ENCODE assay signal across 16 mouse cellular contexts in genomic region chr2:46187265-46187888, GRCm38 (mm10).
DNase-seq lines count a peak whose midpoint lies in the region; ATAC-seq and TF ChIP-seq lines count a peak whose summit lies in the region.
"Had no signal": no experiment of that assay in that cellular context is flagged by ENCODE, and none has a peak within 500 bp of the region (broad histone marks: within the 10 kb centered on the region; RNA-seq: fewer than 3 reads in every experiment).

No protein-coding gene starts in this region.

- ATAC-seq in intestine, embryonic 14.5 days (replicated peaks; ENCODE audit: low FRiP score, low TSS enrichment, low read depth): peak; percentile 62; the same call in 1 of the 2 replicates
- ATAC-seq in intestine, postnatal 0 days: no peak
- ATAC-seq in embryonic facial prominence, embryonic 13.5 days (ENCODE audit: insufficient number of reproducible peaks, insufficient read depth, low FRiP score, low TSS enrichment, low read depth): 0 out of 2 replicates have a peak, but pooled peaks have one; percentile 43
- ATAC-seq in stomach, embryonic 16.5 days (ENCODE audit: insufficient read depth, low FRiP score): peak; percentile 66; the same call in 1 of the 2 replicates
- ATAC-seq: forebrain, postnatal 0 days had no signal

- no peaks in the 10 kb centered on the region for H3K36me3 ChIP-seq in intestine, embryonic 14.5 days (ENCODE audit: control insufficient read depth, insufficient read depth, low read length)
- H3K36me3 ChIP-seq in intestine, postnatal 0 days (ENCODE audit: control insufficient read depth, insufficient read depth): no peaks in the 10 kb centered on the region
- H3K36me3 ChIP-seq in embryonic facial prominence, embryonic 13.5 days: no peaks in the 10 kb centered on the region
- H3K36me3 ChIP-seq in stomach, embryonic 16.5 days (ENCODE audit: control insufficient read depth, insufficient read depth, low read length): no peaks in the 10 kb centered on the region
- H3K36me3 ChIP-seq: embryonic facial prominence, embryonic 15.5 days; G1E; liver, embryonic 13.5 days had no signal

- no peaks in the 10 kb centered on the region for H3K4me1 ChIP-seq in intestine, embryonic 14.5 days (replicated peaks; ENCODE audit: control insufficient read depth, insufficient read depth, low read length)
- no peaks in the 10 kb centered on the region for H3K4me1 ChIP-seq in intestine, postnatal 0 days (replicated peaks; ENCODE audit: control insufficient read depth, insufficient read depth, low read length)
- no peaks in the 10 kb centered on the region for H3K4me1 ChIP-seq in lung, adult 2 months (ENCODE audit: control insufficient read depth, insufficient read depth, low read length)
- 0 out of 2 replicates have a peak, but pooled peaks cover 5% of the 10 kb centered on the region for H3K4me1 ChIP-seq in embryonic facial prominence, embryonic 13.5 days
- no peaks in the 10 kb centered on the region for H3K4me1 ChIP-seq in stomach, embryonic 16.5 days (ENCODE audit: control insufficient read depth, insufficient read depth, low read length)
- H3K4me1 ChIP-seq: embryonic facial prominence, embryonic 15.5 days; liver, embryonic 13.5 days had no signal

- no peaks in the 10 kb centered on the region for H3K9me3 ChIP-seq in intestine, embryonic 14.5 days (ENCODE audit: control insufficient read depth, low read length)
- H3K9me3 ChIP-seq in intestine, postnatal 0 days (ENCODE audit: control insufficient read depth): no peaks in the 10 kb centered on the region
- H3K9me3 ChIP-seq in embryonic facial prominence, embryonic 13.5 days: no peaks in the 10 kb centered on the region
- no peaks in the 10 kb centered on the region for H3K9me3 ChIP-seq in stomach, embryonic 16.5 days (replicated peaks; ENCODE audit: control insufficient read depth, low read length)
- H3K9me3 ChIP-seq: embryonic facial prominence, embryonic 15.5 days; G1E; liver, embryonic 13.5 days had no signal

- no peak overlapping the region for H3K4me3 ChIP-seq in intestine, embryonic 14.5 days (ENCODE audit: low read depth, low read length)
- no peak overlapping the region for H3K4me3 ChIP-seq in intestine, postnatal 0 days (ENCODE audit: low read depth, low read length)
- H3K4me3 ChIP-seq in lung, adult 2 months (replicated peaks; ENCODE audit: extremely low read depth, low read depth, low read length): no peak overlapping the region
- H3K4me3 ChIP-seq in embryonic facial prominence, embryonic 13.5 days: no peak overlapping the region
- no peak overlapping the region for H3K4me3 ChIP-seq in stomach, embryonic 16.5 days (replicated peaks; ENCODE audit: low read length)
- H3K4me3 ChIP-seq: embryonic facial prominence, embryonic 15.5 days; layer of hippocampus, adult 2 months; liver, embryonic 13.5 days had no signal

- intact Hi-C loops in heart, postnatal 14 days (cut with DNase I): no loop called here

- no peak for TF ChIP-seq POLR2A in lung, adult 2 months (IDR thresholded peaks at IDR 0.05; ENCODE audit: borderline replicate concordance, extremely low read depth, low read depth, low read length)

- no peak for DNase-seq in intestine, embryonic 14.5 days (ENCODE audit: low spot score)
- DNase-seq in lung, postnatal 36 days: peak; percentile 5
- DNase-seq in lung, adult 2 months: no peak
- DNase-seq in heart, adult 11 months: no peak
- DNase-seq in heart, postnatal 14 days: no peak
- DNase-seq: adrenal gland, postnatal 36 days; cerebellum, adult 11-12 months; forebrain, postnatal 0 days; liver, embryonic 13.5 days; thymus, adult 18-20 months had no signal

- H3K27me3 ChIP-seq in intestine, embryonic 14.5 days (replicated peaks; ENCODE audit: control insufficient read depth, insufficient read depth, low read length): no peaks in the 10 kb centered on the region
- no peaks in the 10 kb centered on the region for H3K27me3 ChIP-seq in intestine, postnatal 0 days (replicated peaks; ENCODE audit: control insufficient read depth, insufficient read depth, low read length)
- H3K27me3 ChIP-seq in embryonic facial prominence, embryonic 13.5 days: no peaks in the 10 kb centered on the region
- no peaks in the 10 kb centered on the region for H3K27me3 ChIP-seq in stomach, embryonic 16.5 days (ENCODE audit: control insufficient read depth, insufficient read depth, low read length)
- H3K27me3 ChIP-seq: embryonic facial prominence, embryonic 15.5 days; liver, embryonic 13.5 days had no signal

- H3K4me2 ChIP-seq in intestine, embryonic 14.5 days (ENCODE audit: low read length): no peak overlapping the region
- no peak overlapping the region for H3K4me2 ChIP-seq in intestine, postnatal 0 days (replicated peaks; ENCODE audit: low read depth)
- no peak overlapping the region for H3K4me2 ChIP-seq in embryonic facial prominence, embryonic 13.5 days
- no peak overlapping the region for H3K4me2 ChIP-seq in stomach, embryonic 16.5 days (ENCODE audit: low read depth, low read length)
- H3K4me2 ChIP-seq: embryonic facial prominence, embryonic 15.5 days; liver, embryonic 13.5 days had no signal

- no peak overlapping the region for H3K27ac ChIP-seq in intestine, embryonic 14.5 days (ENCODE audit: low read depth)
- no peak overlapping the region for H3K27ac ChIP-seq in intestine, postnatal 0 days (ENCODE audit: low read depth, low read length)
- no peak overlapping the region; the same call in 1 of the 2 replicates for H3K27ac ChIP-seq in embryonic facial prominence, embryonic 13.5 days
- no peak overlapping the region for H3K27ac ChIP-seq in stomach, embryonic 16.5 days (ENCODE audit: low read length)
- H3K27ac ChIP-seq: embryonic facial prominence, embryonic 15.5 days; layer of hippocampus, adult 2 months; liver, embryonic 13.5 days had no signal

- H3K9ac ChIP-seq in intestine, embryonic 14.5 days (ENCODE audit: low read length): no peak overlapping the region
- no peak overlapping the region for H3K9ac ChIP-seq in intestine, postnatal 0 days (ENCODE audit: low read depth, low read length)
- no peak overlapping the region for H3K9ac ChIP-seq in embryonic facial prominence, embryonic 13.5 days
- H3K9ac ChIP-seq in stomach, embryonic 16.5 days (ENCODE audit: low read length): no peak overlapping the region
- H3K9ac ChIP-seq: embryonic facial prominence, embryonic 15.5 days; forebrain, postnatal 0 days; liver, embryonic 13.5 days had no signal

- TF ChIP-seq CTCF in intestine, postnatal 0 days (IDR thresholded peaks at IDR 0.05; ENCODE audit: low read depth): no peak
- TF ChIP-seq CTCF in lung, adult 2 months (IDR thresholded peaks at IDR 0.05; ENCODE audit: insufficient read depth, low read length): no peak
